7 mouse cellular contexts compared by ENCODE assay signal in genomic region chr5:110809667-110810325, GRCm38 (mm10). TPM values are rescaled to one million over a fixed set of nuclear protein-coding genes. Genes with fewer than 3 reads are reported as not detected.
DNase-seq lines count a peak whose midpoint lies in the region; ATAC-seq and TF ChIP-seq lines count a peak whose summit lies in the region.

Gene Ulk1 (minus strand): TSS chr5:110810097.

- peak; percentile 91 for ATAC-seq in embryonic facial prominence, embryonic 12.5 days (ENCODE audit: insufficient number of reproducible peaks, insufficient read depth, low FRiP score, low TSS enrichment)
- ATAC-seq in limb, embryonic 12.5 days (ENCODE audit: insufficient number of reproducible peaks, insufficient read depth, low FRiP score, low TSS enrichment, low read depth), result peak; percentile 94
- peak; percentile 96 for ATAC-seq in midbrain, embryonic 15.5 days (replicated peaks)

- under 1% methylated on average over 80 of the region's 80 CpGs for WGBS in embryonic facial prominence, embryonic 12.5 days
- WGBS in kidney, adult 2 months, result under 1% methylated on average over 70 of the region's 80 CpGs
- under 1% methylated on average over 80 of the region's 80 CpGs for WGBS in limb, embryonic 12.5 days
- under 1% methylated on average over 79 of the region's 80 CpGs for WGBS in midbrain, embryonic 15.5 days
- WGBS in spleen, adult 2 months, result 2% methylated on average over 77 of the region's 80 CpGs

- peaks cover 17% of the 10 kb centered on the region; the same call in 1 of the 2 replicates for H3K36me3 ChIP-seq in embryonic facial prominence, embryonic 12.5 days
- no peaks in the 10 kb centered on the region for H3K36me3 ChIP-seq in kidney, adult 2 months (ENCODE audit: control insufficient read depth, insufficient read depth, low read length)
- H3K36me3 ChIP-seq in limb, embryonic 12.5 days, result peaks cover 25% of the 10 kb centered on the region
- H3K36me3 ChIP-seq in midbrain, embryonic 15.5 days (replicated peaks), result no peaks in the 10 kb centered on the region
- no peaks in the 10 kb centered on the region for H3K36me3 ChIP-seq in spleen, adult 2 months (ENCODE audit: control insufficient read depth, insufficient read depth, low read length)

- H3K4me3 ChIP-seq in embryonic facial prominence, embryonic 12.5 days, result peak within 1 kb of the TSS; percentile 97
- peak within 1 kb of the TSS; percentile 92 for H3K4me3 ChIP-seq in kidney, adult 2 months (ENCODE audit: insufficient read depth, low read depth, low read length)
- H3K4me3 ChIP-seq in limb, embryonic 12.5 days (replicated peaks), result peak within 1 kb of the TSS; percentile 98
- peak within 1 kb of the TSS; percentile 85 for H3K4me3 ChIP-seq in midbrain, embryonic 15.5 days
- H3K4me3 ChIP-seq in spleen, adult 2 months (ENCODE audit: extremely low read depth, insufficient read depth, insufficient read length), result peak within 1 kb of the TSS; percentile 93

- TF ChIP-seq CTCF in kidney, adult 2 months (conservative IDR thresholded peaks at IDR 0.05; ENCODE audit: insufficient read depth, insufficient read length, low read depth, low read length), result no peak
- no peak for TF ChIP-seq CTCF in spleen, adult 2 months (IDR thresholded peaks at IDR 0.05; ENCODE audit: extremely low read depth, insufficient read depth, insufficient read length, insufficient replicate concordance)

- H3K27me3 ChIP-seq in embryonic facial prominence, embryonic 12.5 days, result no peaks in the 10 kb centered on the region
- H3K27me3 ChIP-seq in kidney, adult 2 months (replicated peaks; ENCODE audit: control insufficient read depth, insufficient read depth, low read length), result no peaks in the 10 kb centered on the region
- no peaks in the 10 kb centered on the region for H3K27me3 ChIP-seq in limb, embryonic 12.5 days
- no peaks in the 10 kb centered on the region for H3K27me3 ChIP-seq in midbrain, embryonic 15.5 days (replicated peaks)
- no peaks in the 10 kb centered on the region for H3K27me3 ChIP-seq in spleen, adult 2 months (ENCODE audit: control insufficient read depth, insufficient read depth, low read length)

- no peaks in the 10 kb centered on the region for H3K9me3 ChIP-seq in embryonic facial prominence, embryonic 12.5 days
- no peaks in the 10 kb centered on the region for H3K9me3 ChIP-seq in limb, embryonic 12.5 days
- no peaks in the 10 kb centered on the region for H3K9me3 ChIP-seq in midbrain, embryonic 15.5 days

- peak; percentile 62 for TF ChIP-seq POLR2A in kidney, adult 2 months (IDR thresholded peaks at IDR 0.05; ENCODE audit: low read depth, low read length)
- peak; percentile 86 for TF ChIP-seq POLR2A in spleen, adult 2 months (IDR thresholded peaks at IDR 0.05; ENCODE audit: low read depth, low read length)

- H3K4me1 ChIP-seq in embryonic facial prominence, embryonic 12.5 days, result peaks cover 35% of the 10 kb centered on the region
- peaks cover 12% of the 10 kb centered on the region for H3K4me1 ChIP-seq in kidney, adult 2 months (ENCODE audit: control insufficient read depth, insufficient read depth, low read length)
- H3K4me1 ChIP-seq in limb, embryonic 12.5 days (replicated peaks), result peaks cover 33% of the 10 kb centered on the region
- peaks cover 48% of the 10 kb centered on the region for H3K4me1 ChIP-seq in midbrain, embryonic 15.5 days
- H3K4me1 ChIP-seq in spleen, adult 2 months (ENCODE audit: control insufficient read depth, insufficient read depth, insufficient read length), result peaks cover 14% of the 10 kb centered on the region

- H3K27ac ChIP-seq in embryonic facial prominence, embryonic 12.5 days, result peak within 1 kb of the TSS; percentile 90
- H3K27ac ChIP-seq in kidney, adult 2 months (ENCODE audit: insufficient read depth, low read depth, low read length), result peak within 1 kb of the TSS; percentile 81
- H3K27ac ChIP-seq in limb, embryonic 12.5 days, result peak within 1 kb of the TSS; percentile 88
- peak within 1 kb of the TSS; percentile 85 for H3K27ac ChIP-seq in midbrain, embryonic 15.5 days
- peak within 1 kb of the TSS; percentile 65 for H3K27ac ChIP-seq in spleen, adult 2 months (ENCODE audit: insufficient read depth, low read length)

- peak; percentile 100 for DNase-seq in adrenal gland, postnatal 25 days
- DNase-seq in heart, adult 18-20 months, result peak; percentile 99 to 100
- DNase-seq in kidney, adult 2 months, result peak; percentile 100
- DNase-seq in spleen, adult 2 months (ENCODE audit: low read depth in 1 of 2, low spot score in 2 of 2), result peak; percentile 97 to 100

- H3K4me2 ChIP-seq in embryonic facial prominence, embryonic 12.5 days (replicated peaks), result peak within 1 kb of the TSS; percentile 93
- peak within 1 kb of the TSS; percentile 99 for H3K4me2 ChIP-seq in limb, embryonic 12.5 days
- peak within 1 kb of the TSS; percentile 92 for H3K4me2 ChIP-seq in midbrain, embryonic 15.5 days

- H3K9ac ChIP-seq in embryonic facial prominence, embryonic 12.5 days, result peak within 1 kb of the TSS; percentile 98
- peak within 1 kb of the TSS; percentile 98 for H3K9ac ChIP-seq in limb, embryonic 12.5 days (replicated peaks)
- peak within 1 kb of the TSS; percentile 87 for H3K9ac ChIP-seq in midbrain, embryonic 15.5 days

RNA-seq across cellular contexts. Expression of gene Ulk1, which starts in this region (rescaled TPM):
- 61.5 and 61.8 TPM in 2 replicates for total RNA-seq in adrenal gland, postnatal 25 days (2021)
- polyA plus RNA-seq in embryonic facial prominence, embryonic 12.5 days (2016; fragmentation: Nextera tagmentation; extraction: Ambion mirVana), result 26.5 and 28.1 TPM in 2 replicates
- total RNA-seq in heart, adult 18-20 months (2021), result 10 to 100 TPM; 66.3 to 78.1 TPM
- 43.7 and 44.0 TPM in 2 replicates for polyA plus RNA-seq in kidney, adult 2 months (2012; rRNA removed)
- polyA plus RNA-seq in limb, embryonic 12.5 days (2016; fragmentation: Nextera tagmentation; extraction: Ambion mirVana), result 28.2 and 29.6 TPM in 2 replicates
- 37.1 and 39.1 TPM in 2 replicates for polyA plus RNA-seq in midbrain, embryonic 15.5 days (2015; fragmentation: Nextera tagmentation; extraction: Ambion mirVana)
- 39.9 and 40.6 TPM in 2 replicates for polyA plus RNA-seq in spleen, adult 2 months (2012; rRNA removed)

Comparison
In these comparisons a context has a peak if more than half of its experiments do, and no peak if none do; other contexts are left out.
1. Peak in every context shown above with its lines: DNase-seq, ATAC-seq, H3K4me3 ChIP-seq and H3K27ac ChIP-seq.